12 mouse cellular contexts compared by ENCODE assay signal in genomic region chr15:79165140-79165539, GRCm38 (mm10). TPM values are rescaled to one million over a fixed set of nuclear protein-coding genes. Genes with fewer than 3 reads are reported as not detected.
DNase-seq lines count a peak whose midpoint lies in the region; ATAC-seq and TF ChIP-seq lines count a peak whose summit lies in the region.
"Had no signal": no experiment of that assay in that cellular context is flagged by ENCODE, and none has a peak within 500 bp of the region (broad histone marks: within the 10 kb centered on the region; RNA-seq: fewer than 3 reads in every experiment).

Gene Sox10 (minus strand): TSS chr15:79165240.

- H3K27me3 ChIP-seq in stomach, postnatal 0 days (ENCODE audit: control insufficient read depth, insufficient read depth, low read length) = peaks cover 6% of the 10 kb centered on the region; the same call in 1 of the 2 replicates

- intact Hi-C loops in left cerebral cortex, postnatal 4 days (cut with DNase I) = no loop called here

- no peaks in the 10 kb centered on the region for H3K4me1 ChIP-seq in stomach, postnatal 0 days (replicated peaks; ENCODE audit: control insufficient read depth, insufficient read depth)
- H3K4me1 ChIP-seq: forebrain, embryonic 15.5 days had no signal

- TF ChIP-seq CTCF in stomach, postnatal 0 days (IDR thresholded peaks at IDR 0.05; ENCODE audit: low read depth) = no peak

- no peak within 1 kb of the TSS for H3K4me2 ChIP-seq in stomach, postnatal 0 days (replicated peaks; ENCODE audit: low read depth)
- H3K4me2 ChIP-seq: forebrain, embryonic 15.5 days had no signal

- H3K9ac ChIP-seq in stomach, postnatal 0 days (ENCODE audit: low read length) = no peak within 1 kb of the TSS
- H3K9ac ChIP-seq: forebrain, embryonic 15.5 days; liver, embryonic 14.5 days had no signal

- WGBS in stomach, postnatal 0 days = 60% methylated on average over 5 of the region's 5 CpGs

- H3K27ac ChIP-seq in stomach, postnatal 0 days (replicated peaks) = no peak within 1 kb of the TSS
- H3K27ac ChIP-seq: forebrain, embryonic 15.5 days; liver, embryonic 14.5 days had no signal

- H3K9me3 ChIP-seq in stomach, postnatal 0 days (ENCODE audit: control insufficient read depth, low read length) = no peaks in the 10 kb centered on the region
- H3K9me3 ChIP-seq: forebrain, embryonic 15.5 days had no signal

- peak within 1 kb of the TSS; percentile 18; the same call in 1 of the 2 replicates for H3K4me3 ChIP-seq in stomach, postnatal 0 days (ENCODE audit: low read depth, low read length)

- no peaks in the 10 kb centered on the region for H3K36me3 ChIP-seq in stomach, postnatal 0 days (ENCODE audit: control insufficient read depth, insufficient read depth, low read length)
- H3K36me3 ChIP-seq: forebrain, embryonic 15.5 days had no signal

- TF ChIP-seq EP300 in stomach, postnatal 0 days (optimal IDR thresholded peaks at IDR 0.05) = no peak

- no peak for ATAC-seq in stomach, postnatal 0 days (ENCODE audit: low FRiP score, low TSS enrichment)
- ATAC-seq: forebrain, embryonic 15.5 days had no signal

- no peak for DNase-seq in frontal cortex, adult 2 months (ENCODE audit: extremely low spot score in 1 of 2, low spot score in 1 of 2)
- no peak for DNase-seq in frontal cortex, postnatal 36 days (ENCODE audit: low spot score in 2 of 2)
- DNase-seq in urinary bladder, adult 2 months (ENCODE audit: low spot score) = no peak
- no peak for DNase-seq in urinary bladder, postnatal 4 days (ENCODE audit: low spot score in 2 of 2)
- DNase-seq in left cerebral cortex, postnatal 4 days = no peak
- DNase-seq in stomach, postnatal 0 days (ENCODE audit: low spot score) = no peak
- DNase-seq in testis, postnatal 10 days (ENCODE audit: low spot score) = no peak
- DNase-seq in cerebellum, adult 9-11 months = no peak
- DNase-seq: cerebellum, adult 11-12 months had no signal

RNA-seq across cellular contexts. Expression of gene Sox10, which starts in this region (rescaled TPM):
- polyA plus RNA-seq in frontal cortex, adult 2 months (2012; rRNA removed) = 55.2 and 61.4 TPM in 2 replicates
- polyA plus RNA-seq in urinary bladder, adult 2 months (2012; rRNA removed) = 11.0 and 11.8 TPM in 2 replicates
- 10 to 100 TPM; 16.5 to 18.1 TPM for total RNA-seq in left cerebral cortex, postnatal 4 days (2021)
- 3.6 and 3.9 TPM in 2 replicates for polyA plus RNA-seq in stomach, postnatal 0 days (2015; fragmentation: Nextera tagmentation; extraction: Ambion mirVana)
- polyA plus RNA-seq: C2C12 had no signal
